Mouse (Mus musculus) testis, adult 2 months (tissue): ENCODE results near the gene Rnase11.

Experiments
- CTCF ChIP-seq: fragments of 200-500 bp; IDR thresholded peaks from 2 replicates; pipeline ENCODE4 v1.5.1; 2012; ENCODE audit warnings: low read depth, mild to moderate bottlenecking, inconsistent platforms, low read length, moderate library complexity; ENCODE audit not compliant: control insufficient read depth, insufficient read depth, insufficient replicate concordance
- POLR2A ChIP-seq: fragments of 200-500 bp; IDR thresholded peaks from 2 replicates; pipeline ENCODE4 v1.6.1; 2012; ENCODE audit warnings: low read depth, mild to moderate bottlenecking, inconsistent platforms, low read length, moderate library complexity; ENCODE audit not compliant: control insufficient read depth

GRCm38 (mm10) chr14:51095736-51096524 lies 46.0 kb upstream of the Rnase11 start:
- TF ChIP-seq CTCF (no peak), POLR2A (no peak)
